Mouse (Mus musculus): Measurements from ENCODE around the gene Tfb1m. TPM values are rescaled to one million over a fixed set of nuclear protein-coding genes. Genes with fewer than 3 reads are reported as not detected.

The Tfb1m gene
- polyA plus RNA-seq, 1 experiment from 2014 or later: 12.6 TPM

DNA sequence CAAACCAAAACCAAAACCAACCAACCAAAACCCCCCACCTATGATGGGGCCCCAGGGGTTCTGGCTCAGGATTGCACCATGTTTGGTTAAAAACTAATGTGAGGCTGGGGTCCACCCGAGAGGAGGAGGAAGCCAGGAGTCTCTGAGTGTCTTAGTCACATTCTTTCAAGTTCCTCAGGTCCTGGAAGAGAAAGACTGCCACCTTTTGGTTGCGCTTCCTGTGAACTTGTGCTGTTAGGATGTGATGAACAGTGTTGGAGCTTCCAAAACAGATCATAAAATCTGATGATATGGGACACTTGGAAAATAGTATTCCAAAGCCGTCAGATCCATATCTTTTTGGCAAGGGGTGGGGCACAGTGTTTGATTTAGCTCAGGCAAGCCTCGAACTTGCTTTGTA is 56.6 kb downstream of the Tfb1m start:
- WGBS: 89% methylated on average over 4 of the region's 4 CpGs
- Histone ChIP-seq H3K4me2 (ENCODE audit: low read length) (no peak overlapping the region), H3K4me1 (ENCODE audit: control insufficient read depth, insufficient read depth, low read length) (no peaks in the 10 kb centered on the region), H3K36me3 (ENCODE audit: control insufficient read depth, insufficient read depth, low read length) (no peaks in the 10 kb centered on the region), H3K4me3 (ENCODE audit: low read depth, low read length) (no peak overlapping the region), H3K27me3 (ENCODE audit: control insufficient read depth, insufficient read depth, low read depth, low read length) (no peaks in the 10 kb centered on the region), H3K27ac (ENCODE audit: low read length) (no peak overlapping the region), H3K9me3 (replicated peaks; ENCODE audit: control insufficient read depth, low read length, poor library complexity, severe bottlenecking) (no peaks in the 10 kb centered on the region), H3K9ac (ENCODE audit: low read depth, low read length) (no peak overlapping the region)
- ATAC-seq: no peak

- ATAC-seq: no peak
- no peaks in the 10 kb centered on the region for H3K27me3 ChIP-seq (ENCODE audit: control insufficient read depth, insufficient read depth, low read depth, low read length)
- H3K4me2 ChIP-seq (ENCODE audit: low read length): no peak overlapping the region
- 93% methylated on average over 6 of the region's 6 CpGs for WGBS
- no peak overlapping the region for H3K9ac ChIP-seq (ENCODE audit: low read depth, low read length)
- H3K36me3 ChIP-seq (ENCODE audit: control insufficient read depth, insufficient read depth, low read length): no peaks in the 10 kb centered on the region
- H3K4me1 ChIP-seq (ENCODE audit: control insufficient read depth, insufficient read depth, low read length): no peaks in the 10 kb centered on the region
- no peak overlapping the region for H3K4me3 ChIP-seq (ENCODE audit: low read depth, low read length)
- H3K9me3 ChIP-seq (replicated peaks; ENCODE audit: control insufficient read depth, low read length, poor library complexity, severe bottlenecking): no peaks in the 10 kb centered on the region
- H3K27ac ChIP-seq (ENCODE audit: low read length): no peak overlapping the region
Measured at GRCm38 (mm10) chr17:3500076-3500475, 57.5 kb downstream of the Tfb1m start.

- 93% methylated on average over 8 of the region's 8 CpGs for WGBS
- H3K27ac ChIP-seq (ENCODE audit: low read length): no peak overlapping the region
- ATAC-seq: no peak
Measured at GRCm38 (mm10) chr17:3499468-3499867, 58.1 kb downstream of the Tfb1m start.

DNA sequence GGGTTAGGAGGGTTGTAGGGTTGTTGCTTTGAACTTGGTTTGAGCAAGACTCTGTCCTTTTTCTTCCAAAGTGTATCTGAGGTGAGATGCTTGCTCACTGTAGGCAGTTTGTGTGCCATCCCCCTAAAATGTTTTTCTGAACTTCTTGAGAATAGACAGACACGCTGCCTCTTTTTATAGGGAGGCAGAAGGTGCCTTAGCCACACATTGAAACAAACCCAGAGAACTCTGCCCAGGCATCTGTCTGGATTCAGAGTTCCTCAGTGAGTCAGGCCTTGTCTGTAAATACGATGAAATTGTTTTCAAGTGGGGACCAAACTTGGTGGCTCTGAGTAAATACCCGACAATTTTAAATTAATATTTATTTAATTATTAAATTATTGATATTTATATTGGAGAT is 59.0 kb downstream of the Tfb1m start:
- H3K27ac ChIP-seq (ENCODE audit: low read length): no peak overlapping the region
- 92% methylated on average over 3 of the region's 3 CpGs for WGBS
- H3K27me3 ChIP-seq (ENCODE audit: control insufficient read depth, insufficient read depth, low read depth, low read length): no peaks in the 10 kb centered on the region
- no peak overlapping the region for H3K9ac ChIP-seq (ENCODE audit: low read depth, low read length)
- H3K4me2 ChIP-seq (ENCODE audit: low read length): no peak overlapping the region
- no peak overlapping the region for H3K4me3 ChIP-seq (ENCODE audit: low read depth, low read length)
- no peak for ATAC-seq
- H3K9me3 ChIP-seq (replicated peaks; ENCODE audit: control insufficient read depth, low read length, poor library complexity, severe bottlenecking): no peaks in the 10 kb centered on the region
- no peaks in the 10 kb centered on the region for H3K36me3 ChIP-seq (ENCODE audit: control insufficient read depth, insufficient read depth, low read length)
- H3K4me1 ChIP-seq (ENCODE audit: control insufficient read depth, insufficient read depth, low read length): no peaks in the 10 kb centered on the region

More at GRCm38 (mm10) chr17:3499468-3499867, 58.1 kb downstream of the Tfb1m start:
- H3K4me3 ChIP-seq (ENCODE audit: low read depth, low read length): no peak overlapping the region
- H3K36me3 ChIP-seq (ENCODE audit: control insufficient read depth, insufficient read depth, low read length): no peaks in the 10 kb centered on the region
- H3K9ac ChIP-seq (ENCODE audit: low read depth, low read length): no peak overlapping the region
- no peaks in the 10 kb centered on the region for H3K4me1 ChIP-seq (ENCODE audit: control insufficient read depth, insufficient read depth, low read length)
- H3K9me3 ChIP-seq (replicated peaks; ENCODE audit: control insufficient read depth, low read length, poor library complexity, severe bottlenecking): no peaks in the 10 kb centered on the region
- H3K27me3 ChIP-seq (ENCODE audit: control insufficient read depth, insufficient read depth, low read depth, low read length): no peaks in the 10 kb centered on the region
- no peak overlapping the region for H3K4me2 ChIP-seq (ENCODE audit: low read length)

GRCm38 (mm10) chr17:3498086-3498485 is 59.5 kb downstream of the Tfb1m start:
- no peak overlapping the region for H3K9ac ChIP-seq (ENCODE audit: low read depth, low read length)
- no peaks in the 10 kb centered on the region for H3K27me3 ChIP-seq (ENCODE audit: control insufficient read depth, insufficient read depth, low read depth, low read length)
- no peak overlapping the region for H3K27ac ChIP-seq (ENCODE audit: low read length)
- no peak overlapping the region for H3K4me3 ChIP-seq (ENCODE audit: low read depth, low read length)
- H3K4me1 ChIP-seq (ENCODE audit: control insufficient read depth, insufficient read depth, low read length): no peaks in the 10 kb centered on the region
- 23% methylated on average over 3 of the region's 3 CpGs for WGBS
- no peak overlapping the region for H3K4me2 ChIP-seq (ENCODE audit: low read length)
- no peaks in the 10 kb centered on the region for H3K36me3 ChIP-seq (ENCODE audit: control insufficient read depth, insufficient read depth, low read length)
- no peaks in the 10 kb centered on the region for H3K9me3 ChIP-seq (replicated peaks; ENCODE audit: control insufficient read depth, low read length, poor library complexity, severe bottlenecking)
- ATAC-seq: no peak

DNA sequence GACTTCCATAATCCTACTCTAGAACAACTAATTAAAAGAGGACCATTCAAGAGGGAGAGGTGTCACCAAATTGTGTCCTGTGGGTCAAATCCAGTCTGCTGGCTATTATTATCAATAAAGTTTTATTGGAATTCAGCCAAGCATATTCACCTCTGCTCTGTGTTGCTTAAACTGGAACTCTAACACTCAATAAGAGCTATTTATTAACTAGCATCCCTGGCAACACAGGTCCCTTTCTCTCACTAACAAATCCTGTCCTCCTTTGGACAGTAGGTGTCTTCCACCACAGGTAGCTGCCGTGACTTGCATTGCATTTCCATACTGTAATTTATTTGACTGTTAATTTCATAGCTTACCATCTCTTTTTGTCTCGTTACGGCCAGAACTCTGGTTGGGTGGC is 61.5 kb downstream of the Tfb1m start:
- no peaks in the 10 kb centered on the region for H3K4me1 ChIP-seq (ENCODE audit: control insufficient read depth, insufficient read depth, low read length)
- H3K4me2 ChIP-seq (ENCODE audit: low read length): no peak overlapping the region
- H3K27me3 ChIP-seq (ENCODE audit: control insufficient read depth, insufficient read depth, low read depth, low read length): no peaks in the 10 kb centered on the region
- no peak overlapping the region for H3K9ac ChIP-seq (ENCODE audit: low read depth, low read length)
- no peak for ATAC-seq
- no peak overlapping the region for H3K27ac ChIP-seq (ENCODE audit: low read length)
- H3K9me3 ChIP-seq (replicated peaks; ENCODE audit: control insufficient read depth, low read length, poor library complexity, severe bottlenecking): no peaks in the 10 kb centered on the region
- H3K36me3 ChIP-seq (ENCODE audit: control insufficient read depth, insufficient read depth, low read length): no peaks in the 10 kb centered on the region
- 96% methylated on average over 3 of the region's 3 CpGs for WGBS
- no peak overlapping the region for H3K4me3 ChIP-seq (ENCODE audit: low read depth, low read length)

GRCm38 (mm10) chr17:3495576-3495975 is 62.0 kb downstream of the Tfb1m start:
- Histone ChIP-seq H3K4me1 (ENCODE audit: control insufficient read depth, insufficient read depth, low read length) (no peaks in the 10 kb centered on the region), H3K4me2 (ENCODE audit: low read length) (no peak overlapping the region), H3K9me3 (replicated peaks; ENCODE audit: control insufficient read depth, low read length, poor library complexity, severe bottlenecking) (no peaks in the 10 kb centered on the region), H3K36me3 (ENCODE audit: control insufficient read depth, insufficient read depth, low read length) (no peaks in the 10 kb centered on the region), H3K27me3 (ENCODE audit: control insufficient read depth, insufficient read depth, low read depth, low read length) (no peaks in the 10 kb centered on the region), H3K9ac (ENCODE audit: low read depth, low read length) (no peak overlapping the region), H3K27ac (ENCODE audit: low read length) (no peak overlapping the region), H3K4me3 (ENCODE audit: low read depth, low read length) (no peak overlapping the region)
- WGBS: 76% methylated on average over 2 of the region's 2 CpGs
- no peak for ATAC-seq

DNA sequence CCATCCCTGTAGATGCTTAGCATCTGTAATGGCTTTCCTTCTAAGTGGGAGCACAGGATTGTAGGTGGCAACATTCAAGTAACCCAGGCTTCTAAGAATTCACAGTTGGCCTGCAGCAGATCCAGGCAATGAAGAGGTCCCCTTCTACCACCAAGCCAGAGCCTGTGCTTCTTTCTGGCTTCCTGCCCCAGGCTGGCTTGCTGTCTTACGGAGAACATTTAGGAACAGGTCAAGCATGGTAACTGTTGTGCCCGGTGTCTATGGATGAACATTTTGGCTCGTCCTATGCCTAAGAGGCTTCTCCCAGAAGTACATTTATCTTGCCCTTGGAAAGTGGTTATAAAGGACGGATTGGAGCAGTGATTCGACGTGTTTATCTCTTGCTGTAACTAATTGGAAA is 65.9 kb downstream of the Tfb1m start:
- Histone ChIP-seq H3K4me1 (ENCODE audit: control insufficient read depth, insufficient read depth, low read length) (no peaks in the 10 kb centered on the region), H3K27ac (ENCODE audit: low read length) (no peak overlapping the region), H3K9ac (ENCODE audit: low read depth, low read length) (no peak overlapping the region), H3K27me3 (ENCODE audit: control insufficient read depth, insufficient read depth, low read depth, low read length) (no peaks in the 10 kb centered on the region), H3K9me3 (replicated peaks; ENCODE audit: control insufficient read depth, low read length, poor library complexity, severe bottlenecking) (no peaks in the 10 kb centered on the region), H3K4me2 (ENCODE audit: low read length) (no peak overlapping the region), H3K36me3 (ENCODE audit: control insufficient read depth, insufficient read depth, low read length) (no peaks in the 10 kb centered on the region), H3K4me3 (ENCODE audit: low read depth, low read length) (no peak overlapping the region)
- no peak for ATAC-seq
- 88% methylated on average over 6 of the region's 6 CpGs for WGBS

- no peaks in the 10 kb centered on the region for H3K36me3 ChIP-seq (ENCODE audit: control insufficient read depth, insufficient read depth, low read length)
- H3K27me3 ChIP-seq (ENCODE audit: control insufficient read depth, insufficient read depth, low read depth, low read length): no peaks in the 10 kb centered on the region
- no peak overlapping the region for H3K27ac ChIP-seq (ENCODE audit: low read length)
- WGBS: 71% methylated on average over 5 of the region's 5 CpGs
- H3K4me2 ChIP-seq (ENCODE audit: low read length): no peak overlapping the region
- H3K9me3 ChIP-seq (replicated peaks; ENCODE audit: control insufficient read depth, low read length, poor library complexity, severe bottlenecking): no peaks in the 10 kb centered on the region
- ATAC-seq: no peak
- H3K9ac ChIP-seq (ENCODE audit: low read depth, low read length): no peak overlapping the region
- no peaks in the 10 kb centered on the region for H3K4me1 ChIP-seq (ENCODE audit: control insufficient read depth, insufficient read depth, low read length)
- no peak overlapping the region for H3K4me3 ChIP-seq (ENCODE audit: low read depth, low read length)
Measured at GRCm38 (mm10) chr17:3491065-3491464, 66.5 kb downstream of the Tfb1m start.

Data from midbrain, embryonic 16.5 days (tissue).